Mouse (Mus musculus): ENCODE data around the gene Rgs16. TPM values are rescaled to one million over a fixed set of nuclear protein-coding genes. Genes with fewer than 3 reads are reported as not detected.
"Not testable (repeated sequence)": the region's sequence is repeated elsewhere in the genome, so short reads cannot be mapped to it uniquely, and the experiment has no call there.

The Rgs16 gene
- total and polyA plus RNA-seq, 2 experiments = 3.9 to 125 TPM

DNA sequence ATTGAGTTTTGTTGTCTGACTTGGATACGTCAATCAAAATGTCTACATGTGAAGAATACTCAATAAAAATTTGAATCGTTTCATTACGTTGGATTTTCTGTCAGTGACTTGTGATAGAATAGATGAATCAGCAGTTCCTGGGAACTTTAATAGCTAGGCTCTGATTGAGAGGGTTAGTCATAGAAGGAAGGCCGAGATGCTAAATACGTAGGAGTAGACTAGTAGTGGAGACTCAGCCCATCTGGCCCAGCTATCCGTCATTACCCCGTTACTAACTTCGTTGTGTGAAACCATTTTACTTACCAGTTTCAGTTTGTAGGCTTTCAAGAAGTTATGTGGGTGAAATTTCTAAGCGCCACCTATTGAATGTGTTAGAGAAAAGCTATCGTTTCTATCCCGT is 24.0 kb downstream of the Rgs16 start:
- Histone ChIP-seq H3K27ac (replicated peaks; ENCODE audit: insufficient read depth, low read depth, low read length) (no peak overlapping the region), H3K4me3 (ENCODE audit: insufficient read depth, low read depth, low read length) (no peak overlapping the region), H3K9ac (ENCODE audit: low read depth, low read length) (no peak overlapping the region), H3K27me3 (ENCODE audit: control insufficient read depth, insufficient read depth, low read length) (no peaks in the 10 kb centered on the region), H3K79me2 (ENCODE audit: control insufficient read depth, insufficient read depth, low read length) (no peaks in the 10 kb centered on the region), H3K4me1 (ENCODE audit: control insufficient read depth, insufficient read depth, low read length) (no peaks in the 10 kb centered on the region), H3K36me3 (ENCODE audit: control insufficient read depth, insufficient read depth, low read length) (peaks cover 1% of the 10 kb centered on the region; the same call in 1 of the 2 replicates)
- no peak for DNase-seq (ENCODE audit: extremely low read depth, low read depth, low spot score)
- no peak for TF ChIP-seq POLR2A (IDR thresholded peaks at IDR 0.05; ENCODE audit: extremely low read depth, insufficient read depth, low read length)
- no peak for TF ChIP-seq CTCF (IDR thresholded peaks at IDR 0.05; ENCODE audit: low read depth, low read length)
- WGBS = 93% methylated on average over 11 of the region's 11 CpGs

DNA sequence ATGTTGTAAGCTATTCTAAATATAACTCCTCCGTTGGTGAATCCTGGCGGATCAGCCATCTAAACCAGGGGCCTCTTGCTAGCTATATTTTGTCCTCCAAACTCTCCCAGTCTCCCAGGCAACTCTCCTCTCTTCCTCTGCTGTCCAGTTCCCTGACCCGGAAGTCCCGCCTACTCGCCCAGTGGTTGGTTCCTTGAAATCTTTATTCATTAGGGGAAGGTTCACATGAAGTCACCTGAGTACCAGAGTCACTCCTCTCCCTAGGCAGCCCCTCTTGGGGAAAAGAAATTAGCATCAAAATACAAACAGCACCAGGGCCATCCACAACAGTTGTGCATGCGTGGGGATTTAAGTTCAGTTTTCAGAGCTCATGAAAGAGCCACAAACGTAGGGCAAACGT is 26.1 kb downstream of the Rgs16 start:
- Histone ChIP-seq H3K4me1 (ENCODE audit: control insufficient read depth, insufficient read depth, low read length) (peaks cover 11% of the 10 kb centered on the region; the same call in 1 of the 2 replicates), H3K79me2 (ENCODE audit: control insufficient read depth, insufficient read depth, low read length) (no peaks in the 10 kb centered on the region), H3K27me3 (ENCODE audit: control insufficient read depth, insufficient read depth, low read length) (no peaks in the 10 kb centered on the region), H3K36me3 (ENCODE audit: control insufficient read depth, insufficient read depth, low read length) (0 out of 2 replicates have a peak, but pooled peaks cover 1% of the 10 kb centered on the region), H3K4me3 (ENCODE audit: insufficient read depth, low read depth, low read length) (no peak overlapping the region), H3K9ac (ENCODE audit: low read depth, low read length) (no peak overlapping the region), H3K27ac (replicated peaks; ENCODE audit: insufficient read depth, low read depth, low read length) (no peak overlapping the region)
- DNase-seq (ENCODE audit: extremely low read depth, low read depth, low spot score) = no peak
- WGBS = 78% methylated on average over 8 of the region's 8 CpGs
- TF ChIP-seq CTCF (IDR thresholded peaks at IDR 0.05; ENCODE audit: low read depth, low read length) (no peak), POLR2A (IDR thresholded peaks at IDR 0.05; ENCODE audit: extremely low read depth, insufficient read depth, low read length) (no peak)

DNA sequence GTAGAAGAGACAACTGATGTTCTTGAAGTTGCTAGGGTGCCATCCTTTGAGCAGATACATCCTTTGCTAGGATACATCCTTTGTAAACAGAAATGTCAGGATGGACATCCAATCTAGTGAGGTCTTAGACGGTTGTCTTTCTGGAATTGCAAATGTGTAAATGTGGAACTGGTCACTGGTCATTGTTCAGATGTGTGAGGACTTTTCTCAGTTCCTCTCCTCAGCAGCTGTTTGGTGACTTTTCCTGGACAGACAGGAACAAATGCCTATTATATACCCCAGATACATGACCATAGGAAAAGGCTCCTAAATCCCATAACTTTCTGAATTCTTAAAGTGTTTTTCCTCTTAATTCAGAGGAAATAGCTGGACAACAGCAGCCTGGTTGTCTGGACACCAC is 27.1 kb downstream of the Rgs16 start:
- TF ChIP-seq CTCF (IDR thresholded peaks at IDR 0.05; ENCODE audit: low read depth, low read length) (no peak), POLR2A (IDR thresholded peaks at IDR 0.05; ENCODE audit: extremely low read depth, insufficient read depth, low read length) (no peak)
- peaks cover 11% of the 10 kb centered on the region; the same call in 1 of the 2 replicates for H3K4me1 ChIP-seq (ENCODE audit: control insufficient read depth, insufficient read depth, low read length)
- H3K36me3 ChIP-seq (ENCODE audit: control insufficient read depth, insufficient read depth, low read length) = no peaks in the 10 kb centered on the region
- H3K9ac ChIP-seq (ENCODE audit: low read depth, low read length) = no peak overlapping the region
- no peaks in the 10 kb centered on the region for H3K79me2 ChIP-seq (ENCODE audit: control insufficient read depth, insufficient read depth, low read length)
- H3K27ac ChIP-seq (replicated peaks; ENCODE audit: insufficient read depth, low read depth, low read length) = no peak overlapping the region
- DNase-seq (ENCODE audit: extremely low read depth, low read depth, low spot score) = no peak
- WGBS = 83% methylated on average over 1 of the region's 1 CpGs
- no peaks in the 10 kb centered on the region for H3K27me3 ChIP-seq (ENCODE audit: control insufficient read depth, insufficient read depth, low read length)
- no peak overlapping the region for H3K4me3 ChIP-seq (ENCODE audit: insufficient read depth, low read depth, low read length)

DNA sequence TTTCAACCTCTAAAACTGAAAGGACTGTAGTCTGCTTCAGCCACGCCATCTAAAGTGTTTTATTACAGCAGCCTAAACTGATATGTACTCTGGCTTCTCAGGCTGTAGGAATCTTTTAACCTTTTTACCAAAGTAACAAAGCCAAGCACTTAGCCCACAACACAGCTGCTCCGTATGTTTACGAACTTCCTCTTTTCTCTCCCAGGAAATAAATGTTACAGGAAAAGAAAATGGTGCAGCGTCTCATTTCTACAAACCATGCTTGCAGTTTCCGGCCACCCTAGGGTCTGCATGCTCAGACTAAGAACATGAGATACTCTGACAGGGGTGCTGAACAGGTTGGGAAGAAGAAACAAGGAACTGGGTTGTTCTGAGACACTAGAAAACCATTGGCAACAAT is 28.3 kb downstream of the Rgs16 start:
- 82% methylated on average over 5 of the region's 5 CpGs for WGBS
- no peak overlapping the region for H3K4me3 ChIP-seq (ENCODE audit: insufficient read depth, low read depth, low read length)
- no peak overlapping the region for H3K9ac ChIP-seq (ENCODE audit: low read depth, low read length)
- H3K4me1 ChIP-seq (ENCODE audit: control insufficient read depth, insufficient read depth, low read length) = peaks cover 11% of the 10 kb centered on the region; the same call in 1 of the 2 replicates
- DNase-seq (ENCODE audit: extremely low read depth, low read depth, low spot score) = no peak
- H3K27me3 ChIP-seq (ENCODE audit: control insufficient read depth, insufficient read depth, low read length) = no peaks in the 10 kb centered on the region
- no peaks in the 10 kb centered on the region for H3K36me3 ChIP-seq (ENCODE audit: control insufficient read depth, insufficient read depth, low read length)
- H3K79me2 ChIP-seq (ENCODE audit: control insufficient read depth, insufficient read depth, low read length) = no peaks in the 10 kb centered on the region
- no peak for TF ChIP-seq CTCF (IDR thresholded peaks at IDR 0.05; ENCODE audit: low read depth, low read length)
- no peak for TF ChIP-seq POLR2A (IDR thresholded peaks at IDR 0.05; ENCODE audit: extremely low read depth, insufficient read depth, low read length)
- H3K27ac ChIP-seq (replicated peaks; ENCODE audit: insufficient read depth, low read depth, low read length) = no peak overlapping the region

DNA sequence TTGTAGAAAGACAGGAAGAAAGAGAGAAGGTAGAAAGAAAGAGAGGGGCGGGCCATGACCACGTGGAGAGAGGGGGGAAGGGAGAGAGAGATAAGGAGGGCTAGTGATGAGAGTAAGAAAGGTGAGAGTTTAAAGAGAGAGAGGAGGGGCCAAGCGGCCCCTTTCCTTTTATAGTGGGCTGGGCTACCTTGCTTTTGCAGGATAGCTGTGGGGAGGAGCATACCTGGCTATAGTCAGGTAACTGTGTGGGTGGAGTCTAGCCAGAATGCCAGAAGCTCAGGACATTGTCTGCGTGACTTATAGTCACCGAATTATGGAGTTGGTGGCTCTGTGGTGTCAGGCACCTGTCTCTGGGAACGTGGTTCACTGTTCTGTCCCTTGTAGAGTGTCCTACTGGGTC is 29.4 kb downstream of the Rgs16 start:
- not testable (repeated sequence) for H3K4me3 ChIP-seq (ENCODE audit: insufficient read depth, low read depth, low read length); H3K27ac ChIP-seq (replicated peaks; ENCODE audit: insufficient read depth, low read depth, low read length); H3K36me3 ChIP-seq (ENCODE audit: control insufficient read depth, insufficient read depth, low read length); H3K9ac ChIP-seq (ENCODE audit: low read depth, low read length); H3K79me2 ChIP-seq (ENCODE audit: control insufficient read depth, insufficient read depth, low read length); H3K27me3 ChIP-seq (ENCODE audit: control insufficient read depth, insufficient read depth, low read length); DNase-seq (ENCODE audit: extremely low read depth, low read depth, low spot score)
- WGBS = 72% methylated on average over 6 of the region's 6 CpGs
- H3K4me1 ChIP-seq (ENCODE audit: control insufficient read depth, insufficient read depth, low read length) = peaks cover 11% of the 10 kb centered on the region; the same call in 1 of the 2 replicates

DNA sequence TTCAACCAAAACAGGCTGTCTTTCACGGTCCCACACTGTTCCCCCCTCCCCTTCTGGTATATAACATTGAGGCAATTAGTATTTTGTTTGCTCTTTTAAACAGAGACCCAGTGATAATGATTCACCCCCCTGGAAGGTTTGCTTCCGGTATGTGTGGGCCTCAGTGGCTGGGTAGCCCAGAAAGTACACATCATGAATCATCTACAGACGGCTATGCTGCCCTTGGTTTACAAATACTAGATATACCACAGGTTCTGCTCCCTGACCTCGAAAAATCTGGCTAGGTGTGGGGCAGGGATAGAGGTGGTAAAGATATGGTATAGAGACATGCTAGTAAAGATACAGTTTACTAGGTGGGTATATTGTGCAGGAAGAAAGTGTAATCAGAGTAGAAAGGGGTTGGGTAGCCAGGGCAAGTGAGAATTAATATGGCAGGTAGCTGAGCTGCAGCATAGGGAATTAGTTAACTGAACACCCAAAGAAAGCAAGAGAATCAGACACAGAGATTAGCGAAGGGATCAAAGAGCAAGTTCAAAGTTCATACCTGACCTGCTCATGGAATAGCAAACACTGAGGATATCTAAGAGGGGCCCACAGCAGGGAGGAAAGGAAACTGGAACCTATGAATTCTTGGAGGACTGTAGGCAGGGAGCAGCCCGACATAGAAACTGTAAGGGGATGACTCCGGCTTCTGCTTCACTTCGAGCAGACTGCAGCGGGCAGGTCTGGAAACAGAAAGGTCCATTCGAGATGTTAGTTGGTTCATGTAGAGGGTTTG is 30.0 kb downstream of the Rgs16 start:
- Histone ChIP-seq H3K27ac (replicated peaks; ENCODE audit: insufficient read depth, low read depth, low read length) (peak overlapping the region; percentile 72), H3K4me3 (ENCODE audit: insufficient read depth, low read depth, low read length) (no peak overlapping the region), H3K27me3 (ENCODE audit: control insufficient read depth, insufficient read depth, low read length) (no peaks in the 10 kb centered on the region), H3K79me2 (ENCODE audit: control insufficient read depth, insufficient read depth, low read length) (no peaks in the 10 kb centered on the region), H3K9ac (ENCODE audit: low read depth, low read length) (no peak overlapping the region), H3K36me3 (ENCODE audit: control insufficient read depth, insufficient read depth, low read length) (no peaks in the 10 kb centered on the region), H3K4me1 (ENCODE audit: control insufficient read depth, insufficient read depth, low read length) (peaks cover 11% of the 10 kb centered on the region; the same call in 1 of the 2 replicates)
- peak; percentile 74 for DNase-seq (ENCODE audit: extremely low read depth, low read depth, low spot score)
- TF ChIP-seq POLR2A (IDR thresholded peaks at IDR 0.05; ENCODE audit: extremely low read depth, insufficient read depth, low read length) (no peak), CTCF (IDR thresholded peaks at IDR 0.05; ENCODE audit: low read depth, low read length) (no peak)
- 33% methylated on average over 10 of the region's 10 CpGs for WGBS

Measured in liver, adult 2 months (tissue).